In the genomic region with DNA sequence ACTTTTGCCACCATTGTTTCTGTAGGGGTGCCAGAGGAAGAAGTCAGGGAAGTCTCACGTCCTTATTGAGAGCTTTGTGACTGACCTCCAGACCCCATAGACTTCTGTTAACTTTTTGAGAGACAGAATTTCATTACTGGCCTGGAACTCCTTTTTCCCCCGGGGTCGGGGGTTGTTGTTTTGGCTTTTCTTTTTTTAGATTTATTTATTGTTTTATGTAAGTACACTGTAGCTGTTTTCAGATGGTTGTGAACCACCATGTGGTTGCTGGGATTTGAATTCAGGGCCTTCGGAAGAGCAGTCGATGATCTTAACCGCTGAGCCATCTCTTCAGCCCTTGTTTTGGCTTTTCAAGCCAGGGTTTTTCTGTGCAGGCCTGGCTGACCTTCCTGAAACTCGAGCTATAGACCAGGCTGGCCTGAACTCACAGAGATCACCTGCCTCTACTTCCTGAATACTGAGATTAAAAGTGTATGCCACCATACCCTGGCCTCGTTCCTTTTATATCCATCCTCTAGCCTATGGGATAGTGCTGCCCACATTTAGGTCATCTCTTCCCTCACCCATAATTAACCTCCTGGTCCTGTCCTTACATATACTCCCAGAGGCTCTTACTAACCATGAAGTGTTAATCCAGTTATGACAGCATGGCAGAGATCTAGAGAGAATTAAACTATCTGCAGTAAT, we compare ENCODE assay signal across 9 mouse cellular contexts. TPM values are rescaled to one million over a fixed set of nuclear protein-coding genes. Genes with fewer than 3 reads are reported as not detected.
DNase-seq lines count a peak whose midpoint lies in the region; ATAC-seq and TF ChIP-seq lines count a peak whose summit lies in the region.
"Had no signal": no experiment of that assay in that cellular context is flagged by ENCODE, and none has a peak within 500 bp of the region (broad histone marks: within the 10 kb centered on the region; RNA-seq: fewer than 3 reads in every experiment).

No protein-coding gene starts in this region.

- H3K9me3 ChIP-seq in kidney, postnatal 0 days (replicated peaks; ENCODE audit: low read length): no peaks in the 10 kb centered on the region
- no peaks in the 10 kb centered on the region for H3K9me3 ChIP-seq in hindbrain, embryonic 11.5 days (ENCODE audit: control insufficient read depth, low read length)
- no peaks in the 10 kb centered on the region for H3K9me3 ChIP-seq in midbrain, embryonic 13.5 days

- intact Hi-C loops in left cerebral cortex, postnatal 14 days (cut with DNase I): no loop called here

- ATAC-seq in kidney, postnatal 0 days (replicated peaks; ENCODE audit: low FRiP score, low read depth): no peak
- no peak for ATAC-seq in hindbrain, embryonic 11.5 days (ENCODE audit: low FRiP score)
- ATAC-seq in midbrain, embryonic 13.5 days: no peak

- H3K9ac ChIP-seq in kidney, postnatal 0 days (ENCODE audit: low read depth, low read length): peak overlapping the region; percentile 62
- peak overlapping the region; percentile 29; the same call in 1 of the 2 replicates for H3K9ac ChIP-seq in hindbrain, embryonic 11.5 days (ENCODE audit: low read depth, low read length)
- peak overlapping the region; percentile 56 for H3K9ac ChIP-seq in midbrain, embryonic 13.5 days (replicated peaks)

- H3K4me3 ChIP-seq in kidney, postnatal 0 days (replicated peaks; ENCODE audit: low read depth, low read length): peak overlapping the region; percentile 41
- H3K4me3 ChIP-seq in bone marrow, adult 2 months (replicated peaks; ENCODE audit: control insufficient read depth, low read depth, low read length): peak overlapping the region; percentile 84
- H3K4me3 ChIP-seq in hindbrain, embryonic 11.5 days (ENCODE audit: low read depth, low read length): peak overlapping the region; percentile 99
- H3K4me3 ChIP-seq in midbrain, embryonic 13.5 days (replicated peaks): peak overlapping the region; percentile 79

- no peaks in the 10 kb centered on the region for H3K27me3 ChIP-seq in kidney, postnatal 0 days (ENCODE audit: insufficient read depth, low read length)
- H3K27me3 ChIP-seq in hindbrain, embryonic 11.5 days (ENCODE audit: control insufficient read depth, insufficient read depth, low read length): no peaks in the 10 kb centered on the region
- H3K27me3 ChIP-seq in midbrain, embryonic 13.5 days: no peaks in the 10 kb centered on the region

- peak overlapping the region; percentile 94 for H3K27ac ChIP-seq in kidney, postnatal 0 days
- peak overlapping the region; percentile 93 for H3K27ac ChIP-seq in bone marrow, adult 2 months (ENCODE audit: control insufficient read depth, insufficient read depth, low read depth, low read length, poor library complexity)
- H3K27ac ChIP-seq in hindbrain, embryonic 11.5 days (ENCODE audit: low read depth, low read length): no peak overlapping the region
- H3K27ac ChIP-seq in midbrain, embryonic 13.5 days: peak overlapping the region; percentile 68

- no peak for DNase-seq in kidney, postnatal 0 days (ENCODE audit: low spot score)
- no peak for DNase-seq in kidney, postnatal 25 days
- no peak for DNase-seq in hindbrain, embryonic 11.5 days (ENCODE audit: low spot score)
- no peak for DNase-seq in left cerebral cortex, postnatal 14 days (ENCODE audit: low spot score in 2 of 2)
- no peak for DNase-seq in c-Kit-positive CD71-positive TER-119-positive erythroid progenitor cells, embryonic 14.5 days (ENCODE audit: low spot score)
- DNase-seq in right cerebral cortex, adult 18-20 months: no peak

- peaks cover 15% of the 10 kb centered on the region for H3K4me1 ChIP-seq in kidney, postnatal 0 days (replicated peaks; ENCODE audit: insufficient read depth, low read length)
- H3K4me1 ChIP-seq in bone marrow, adult 2 months (ENCODE audit: control insufficient read depth, insufficient read depth, low read length): peaks cover 1% of the 10 kb centered on the region; the same call in 1 of the 2 replicates
- peaks cover 3% of the 10 kb centered on the region for H3K4me1 ChIP-seq in hindbrain, embryonic 11.5 days (replicated peaks; ENCODE audit: control insufficient read depth, insufficient read depth, low read length)
- H3K4me1 ChIP-seq in midbrain, embryonic 13.5 days (replicated peaks): peaks cover 31% of the 10 kb centered on the region

- H3K36me3 ChIP-seq in kidney, postnatal 0 days (ENCODE audit: insufficient read depth, low read length): peaks cover 3% of the 10 kb centered on the region; the same call in 1 of the 2 replicates
- H3K36me3 ChIP-seq in hindbrain, embryonic 11.5 days (ENCODE audit: control insufficient read depth, insufficient read depth, low read length): no peaks in the 10 kb centered on the region
- peaks cover 18% of the 10 kb centered on the region for H3K36me3 ChIP-seq in midbrain, embryonic 13.5 days

- peak overlapping the region; percentile 71 for H3K4me2 ChIP-seq in kidney, postnatal 0 days (ENCODE audit: low read length)
- peak overlapping the region; percentile 40 for H3K4me2 ChIP-seq in hindbrain, embryonic 11.5 days (replicated peaks; ENCODE audit: low read depth, low read length)
- H3K4me2 ChIP-seq in midbrain, embryonic 13.5 days (replicated peaks): peak overlapping the region; percentile 61

- WGBS in kidney, postnatal 0 days: 25% methylated on average over 8 of the region's 8 CpGs
- 17% methylated on average over 8 of the region's 8 CpGs for WGBS in bone marrow, adult 2 months
- WGBS in hindbrain, embryonic 11.5 days: 31% methylated on average over 8 of the region's 8 CpGs
- WGBS in midbrain, embryonic 13.5 days: 24% methylated on average over 8 of the region's 8 CpGs

- no peak for TF ChIP-seq CTCF in kidney, postnatal 0 days (IDR thresholded peaks at IDR 0.05; ENCODE audit: low read depth)
- no peak for TF ChIP-seq CTCF in bone marrow, adult 2 months (IDR thresholded peaks at IDR 0.05; ENCODE audit: control insufficient read depth, insufficient read depth, low read length)

- no peak for TF ChIP-seq POLR2A in bone marrow, adult 2 months (IDR thresholded peaks at IDR 0.05; ENCODE audit: borderline replicate concordance, control insufficient read depth, low read depth, low read length)

RNA-seq across cellular contexts. Expression of a gene that starts 0.9 kb away (rescaled TPM):
- polyA plus RNA-seq in kidney, postnatal 0 days (2015; fragmentation: Nextera tagmentation; extraction: Ambion mirVana): 198 and 203 TPM in 2 replicates
- polyA plus RNA-seq in bone marrow, adult 2 months (2011; ENCODE audit: insufficient read depth, insufficient read length, low replicate concordance, missing spikeins): 367 and 488 TPM in 2 replicates
- polyA plus RNA-seq in hindbrain, embryonic 11.5 days (2014; fragmentation: Nextera tagmentation; extraction: Ambion mirVana): 400 and 452 TPM in 2 replicates
- 281 and 301 TPM in 2 replicates for polyA plus RNA-seq in midbrain, embryonic 13.5 days (2015; fragmentation: Nextera tagmentation; extraction: Ambion mirVana)
- 100 to 1,000 TPM; 115 to 145 TPM for total RNA-seq in left cerebral cortex, postnatal 14 days (2021)

RNA-seq across cellular contexts. Expression of a gene that starts 20.6 kb away (rescaled TPM):
- polyA plus RNA-seq in kidney, postnatal 0 days (2015; fragmentation: Nextera tagmentation; extraction: Ambion mirVana): 453 and 480 TPM in 2 replicates
- polyA plus RNA-seq in bone marrow, adult 2 months (2011; ENCODE audit: insufficient read depth, insufficient read length, low replicate concordance, missing spikeins): 441 and 887 TPM in 2 replicates
- 186 and 191 TPM in 2 replicates for polyA plus RNA-seq in hindbrain, embryonic 11.5 days (2014; fragmentation: Nextera tagmentation; extraction: Ambion mirVana)
- 224 and 265 TPM in 2 replicates for polyA plus RNA-seq in midbrain, embryonic 13.5 days (2015; fragmentation: Nextera tagmentation; extraction: Ambion mirVana)
- total RNA-seq in left cerebral cortex, postnatal 14 days (2021): 100 to 1,000 TPM; 480 to 489 TPM

RNA-seq across cellular contexts. Expression of a gene that starts 23.8 kb away (rescaled TPM):
- 35.9 and 40.4 TPM in 2 replicates for polyA plus RNA-seq in kidney, postnatal 0 days (2015; fragmentation: Nextera tagmentation; extraction: Ambion mirVana)
- 3.9 and 12.0 TPM in 2 replicates for polyA plus RNA-seq in bone marrow, adult 2 months (2011; ENCODE audit: insufficient read depth, insufficient read length, low replicate concordance, missing spikeins)
- polyA plus RNA-seq in hindbrain, embryonic 11.5 days (2014; fragmentation: Nextera tagmentation; extraction: Ambion mirVana): 0.78 and 0.93 TPM in 2 replicates
- 2.5 and 3.0 TPM in 2 replicates for polyA plus RNA-seq in midbrain, embryonic 13.5 days (2015; fragmentation: Nextera tagmentation; extraction: Ambion mirVana)
- total RNA-seq in left cerebral cortex, postnatal 14 days (2021): 1 to 10 TPM; 2.7 to 4.4 TPM

RNA-seq across cellular contexts. Expression of a gene that starts 30.5 kb away (rescaled TPM):
- polyA plus RNA-seq in kidney, postnatal 0 days (2015; fragmentation: Nextera tagmentation; extraction: Ambion mirVana): 0.70 TPM in 1 of 2 replicates, not detected in the other
- not detected in 2 replicates for polyA plus RNA-seq in bone marrow, adult 2 months (2011; ENCODE audit: insufficient read depth, insufficient read length, low replicate concordance, missing spikeins)
- polyA plus RNA-seq in hindbrain, embryonic 11.5 days (2014; fragmentation: Nextera tagmentation; extraction: Ambion mirVana): not detected in 2 replicates
- 0.45 TPM in 1 of 2 replicates, not detected in the other for polyA plus RNA-seq in midbrain, embryonic 13.5 days (2015; fragmentation: Nextera tagmentation; extraction: Ambion mirVana)
- total RNA-seq in left cerebral cortex, postnatal 14 days (2021): not detected
- total RNA-seq: neutrophil, adult 5-6 weeks had no signal

RNA-seq across cellular contexts. Expression of a gene that starts 30.6 kb away (rescaled TPM):
- polyA plus RNA-seq in kidney, postnatal 0 days (2015; fragmentation: Nextera tagmentation; extraction: Ambion mirVana): 0.14 and 0.20 TPM in 2 replicates
- polyA plus RNA-seq in bone marrow, adult 2 months (2011; ENCODE audit: insufficient read depth, insufficient read length, low replicate concordance, missing spikeins): not detected in 2 replicates
- 0.08 and 0.14 TPM in 2 replicates for polyA plus RNA-seq in hindbrain, embryonic 11.5 days (2014; fragmentation: Nextera tagmentation; extraction: Ambion mirVana)
- polyA plus RNA-seq in midbrain, embryonic 13.5 days (2015; fragmentation: Nextera tagmentation; extraction: Ambion mirVana): 0.48 and 1.1 TPM in 2 replicates
- total RNA-seq in left cerebral cortex, postnatal 14 days (2021): under 1 TPM; 0.18 to 0.55 TPM
- total RNA-seq: neutrophil, adult 5-6 weeks had no signal

Comparison
In these comparisons a context has a peak if more than half of its experiments do, and no peak if none do; other contexts are left out.
1. H3K4me3 ChIP-seq: peak in every context shown above with its lines; median percentile 99 in hindbrain, embryonic 11.5 days; 84 in bone marrow, adult 2 months; 79 in midbrain, embryonic 13.5 days; 41 in kidney, postnatal 0 days.